Mouse (Mus musculus): ENCODE measurements around the gene Thbs1.

GRCm38 (mm10) chr2:118087044-118087726 is 24.5 kb upstream of the Thbs1 start:
- TF ChIP-seq REST (IDR thresholded peaks at IDR 0.05; ENCODE audit: insufficient read depth, insufficient read length) = no peak
- no peak for TF ChIP-seq SRF (IDR thresholded peaks at IDR 0.05; ENCODE audit: control insufficient read depth, insufficient read length, low read depth)
- no peak for TF ChIP-seq POLR2A (IDR thresholded peaks at IDR 0.05; ENCODE audit: insufficient read length, low read depth)
- no peak for TF ChIP-seq E2F4 (IDR thresholded peaks at IDR 0.05; ENCODE audit: insufficient read depth)
- no peak for TF ChIP-seq MYOG (IDR thresholded peaks at IDR 0.05; ENCODE audit: control insufficient read depth in 1 of 3, insufficient read depth in 1 of 3, insufficient read length in 2 of 3, low read depth in 2 of 3)

Data from myocyte (in vitro differentiated cells).